Mouse (Mus musculus): ENCODE measurements around the gene Gpatch8. TPM values are rescaled to one million over a fixed set of nuclear protein-coding genes. Genes with fewer than 3 reads are reported as not detected.
A peak's percentile ranks its signal among the peaks of the same experiment; 100 is the strongest.

Gpatch8 gene
- polyA plus RNA-seq, 1 experiment from 2014 or later: 71.0 TPM

- Histone ChIP-seq H3K4me3 (no peak overlapping the region), H3K36me3 (no peaks in the 10 kb centered on the region), H3K27me3 (replicated peaks) (peaks cover 33% of the 10 kb centered on the region), H3K4me2 (replicated peaks) (no peak overlapping the region), H3K9me3 (no peaks in the 10 kb centered on the region), H3K27ac (no peak overlapping the region), H3K9ac (no peak overlapping the region), H3K4me1 (peaks cover 11% of the 10 kb centered on the region)
- WGBS: 61% methylated on average over 16 of the region's 16 CpGs
- ATAC-seq (ENCODE audit: low FRiP score, low read depth): no peak
Observed at GRCm38 (mm10) chr11:102460541-102460940, 95.7 kb downstream of the Gpatch8 start.

GRCm38 (mm10) chr11:102455740-102456396 lies 100.3 kb downstream of the Gpatch8 start:
- Histone ChIP-seq H3K4me3 (peak overlapping the region; percentile 43), H3K27me3 (replicated peaks) (peaks cover 31% of the 10 kb centered on the region), H3K36me3 (no peaks in the 10 kb centered on the region), H3K27ac (no peak overlapping the region), H3K4me1 (peaks cover 14% of the 10 kb centered on the region), H3K9ac (peak overlapping the region; percentile 52), H3K9me3 (no peaks in the 10 kb centered on the region), H3K4me2 (replicated peaks) (peak overlapping the region; percentile 86)
- 1% methylated on average over 40 of the region's 40 CpGs for WGBS
- ATAC-seq (ENCODE audit: low FRiP score, low read depth): peak; percentile 87

- no peak overlapping the region for H3K4me2 ChIP-seq (replicated peaks)
- ATAC-seq (ENCODE audit: low FRiP score, low read depth): no peak
- H3K4me1 ChIP-seq: peaks cover 14% of the 10 kb centered on the region
- peaks cover 42% of the 10 kb centered on the region for H3K27me3 ChIP-seq (replicated peaks)
- H3K9ac ChIP-seq: no peak overlapping the region
- no peaks in the 10 kb centered on the region for H3K36me3 ChIP-seq
- 23% methylated on average over 10 of the region's 10 CpGs for WGBS
- no peak overlapping the region for H3K4me3 ChIP-seq
- no peaks in the 10 kb centered on the region for H3K9me3 ChIP-seq
- no peak overlapping the region for H3K27ac ChIP-seq
Observed at GRCm38 (mm10) chr11:102453131-102453530, 103.1 kb downstream of the Gpatch8 start.

- no peaks in the 10 kb centered on the region for H3K9me3 ChIP-seq
- peaks cover 29% of the 10 kb centered on the region for H3K27me3 ChIP-seq (replicated peaks)
- 52% methylated on average over 17 of the region's 17 CpGs for WGBS
- ATAC-seq (ENCODE audit: low FRiP score, low read depth): no peak
- H3K4me3 ChIP-seq: no peak overlapping the region
- no peak overlapping the region for H3K9ac ChIP-seq
- H3K27ac ChIP-seq: no peak overlapping the region
- H3K36me3 ChIP-seq: no peaks in the 10 kb centered on the region
- H3K4me2 ChIP-seq (replicated peaks): no peak overlapping the region
- peaks cover 31% of the 10 kb centered on the region for H3K4me1 ChIP-seq
Observed at GRCm38 (mm10) chr11:102449043-102450008, 106.9 kb downstream of the Gpatch8 start.

GRCm38 (mm10) chr11:102448327-102448726 lies 107.9 kb downstream of the Gpatch8 start:
- ATAC-seq (ENCODE audit: low FRiP score, low read depth): no peak
- Histone ChIP-seq H3K27ac (no peak overlapping the region), H3K36me3 (peaks cover 8% of the 10 kb centered on the region; the same call in 1 of the 2 replicates), H3K9me3 (no peaks in the 10 kb centered on the region), H3K27me3 (replicated peaks) (peaks cover 27% of the 10 kb centered on the region), H3K4me1 (peaks cover 36% of the 10 kb centered on the region), H3K4me2 (replicated peaks) (no peak overlapping the region), H3K4me3 (no peak overlapping the region), H3K9ac (no peak overlapping the region)
- WGBS: 23% methylated on average over 8 of the region's 8 CpGs

- H3K9ac ChIP-seq: peak within 1 kb of the TSS; percentile 99
- H3K27ac ChIP-seq: peak within 1 kb of the TSS; percentile 74
- 0% methylated on average over 40 of the region's 40 CpGs for WGBS
- H3K4me2 ChIP-seq (replicated peaks): peak within 1 kb of the TSS; percentile 95
- peaks cover 23% of the 10 kb centered on the region for H3K27me3 ChIP-seq (replicated peaks)
- no peaks in the 10 kb centered on the region for H3K9me3 ChIP-seq
- peaks cover 14% of the 10 kb centered on the region for H3K36me3 ChIP-seq
- ATAC-seq (ENCODE audit: low FRiP score, low read depth): peak; percentile 80
- peak within 1 kb of the TSS; percentile 98 for H3K4me3 ChIP-seq
- H3K4me1 ChIP-seq: peaks cover 35% of the 10 kb centered on the region
Observed at GRCm38 (mm10) chr11:102447497-102447896, 108.7 kb downstream of the Gpatch8 start, which contains the start of gene Fam171a2. Gene Fam171a2, minus strand, starts transcription at chr11:102447682.

- H3K4me2 ChIP-seq (replicated peaks): peak overlapping the region; percentile 95
- H3K9ac ChIP-seq: peak overlapping the region; percentile 99
- H3K4me1 ChIP-seq: peaks cover 35% of the 10 kb centered on the region
- H3K9me3 ChIP-seq: no peaks in the 10 kb centered on the region
- H3K27ac ChIP-seq: peak overlapping the region; percentile 74
- WGBS: under 1% methylated on average over 48 of the region's 49 CpGs
- peak overlapping the region; percentile 98 for H3K4me3 ChIP-seq
- peak; percentile 61 for ATAC-seq (ENCODE audit: low FRiP score, low read depth)
- H3K27me3 ChIP-seq (replicated peaks): peaks cover 23% of the 10 kb centered on the region
- H3K36me3 ChIP-seq: peaks cover 20% of the 10 kb centered on the region
Observed at GRCm38 (mm10) chr11:102446581-102447461, 109.4 kb downstream of the Gpatch8 start.

- whole genome bisulfite sequencing: 19% methylated on average over 7 of the region's 7 CpGs
- peak overlapping the region; percentile 99 for H3K9ac ChIP-seq
- peak overlapping the region; percentile 95 for H3K4me2 ChIP-seq (replicated peaks)
- H3K4me1 ChIP-seq: peaks cover 35% of the 10 kb centered on the region
- H3K36me3 ChIP-seq: peaks cover 28% of the 10 kb centered on the region
- ATAC-seq (ENCODE audit: low FRiP score, low read depth): no peak
- H3K9me3 ChIP-seq: no peaks in the 10 kb centered on the region
- H3K27ac ChIP-seq: peak overlapping the region; percentile 48; the same call in 1 of the 2 replicates
- H3K4me3 ChIP-seq: peak overlapping the region; percentile 98
- peaks cover 23% of the 10 kb centered on the region for H3K27me3 ChIP-seq (replicated peaks)
Observed at GRCm38 (mm10) chr11:102445891-102446361, 110.3 kb downstream of the Gpatch8 start.

GRCm38 (mm10) chr11:102445264-102445890 lies 110.8 kb downstream of the Gpatch8 start:
- peaks cover 23% of the 10 kb centered on the region for H3K27me3 ChIP-seq (replicated peaks)
- H3K4me3 ChIP-seq: peak overlapping the region; percentile 98
- no peaks in the 10 kb centered on the region for H3K9me3 ChIP-seq
- peak overlapping the region; percentile 99 for H3K9ac ChIP-seq
- peak overlapping the region; percentile 42; the same call in 1 of the 2 replicates for H3K27ac ChIP-seq
- peaks cover 34% of the 10 kb centered on the region for H3K36me3 ChIP-seq
- ATAC-seq (ENCODE audit: low FRiP score, low read depth): no peak
- H3K4me2 ChIP-seq (replicated peaks): peak overlapping the region; percentile 95
- H3K4me1 ChIP-seq: peaks cover 35% of the 10 kb centered on the region
- WGBS: 15% methylated on average over 10 of the region's 10 CpGs

- Histone ChIP-seq H3K27me3 (replicated peaks) (peaks cover 21% of the 10 kb centered on the region), H3K36me3 (peaks cover 40% of the 10 kb centered on the region), H3K9ac (peak overlapping the region; percentile 99), H3K4me3 (peak overlapping the region; percentile 98; the same call in 1 of the 2 replicates), H3K27ac (no peak overlapping the region), H3K4me1 (peaks cover 35% of the 10 kb centered on the region), H3K9me3 (no peaks in the 10 kb centered on the region), H3K4me2 (replicated peaks) (peak overlapping the region; percentile 95)
- 4% methylated on average over 6 of the region's 6 CpGs for WGBS
- ATAC-seq (ENCODE audit: low FRiP score, low read depth): no peak
Observed at GRCm38 (mm10) chr11:102444781-102445180, 111.4 kb downstream of the Gpatch8 start.

GRCm38 (mm10) chr11:102444321-102444720 lies 111.9 kb downstream of the Gpatch8 start:
- no peak for ATAC-seq (ENCODE audit: low FRiP score, low read depth)
- Histone ChIP-seq H3K4me1 (peaks cover 35% of the 10 kb centered on the region), H3K27me3 (replicated peaks) (peaks cover 21% of the 10 kb centered on the region), H3K27ac (no peak overlapping the region), H3K9me3 (no peaks in the 10 kb centered on the region), H3K4me2 (replicated peaks) (no peak overlapping the region), H3K9ac (no peak overlapping the region), H3K36me3 (peaks cover 45% of the 10 kb centered on the region), H3K4me3 (no peak overlapping the region)
- 87% methylated on average over 3 of the region's 3 CpGs for WGBS
